Mouse (Mus musculus) midbrain, embryonic 13.5 days (tissue): ENCODE results near the gene Atf7. TPM values are rescaled to one million over a fixed set of nuclear protein-coding genes. Genes with fewer than 3 reads are reported as not detected.

Experiments
- ATAC-seq: fragments of 200-750 bp; cut with Nextera tagmentation; 2 replicates; pipeline ENCODE4 v1.8.0; 2017; ENCODE audit warnings: mild to moderate bottlenecking, moderate TSS enrichment, moderate library complexity
- H3K27ac ChIP-seq: fragments of 300-500 bp; sonication (generic); 2 replicates; pipeline ENCODE4 v1.5.1; 2015; ENCODE audit warnings: inconsistent platforms, mild to moderate bottlenecking, moderate library complexity
- H3K27me3 ChIP-seq: fragments of 300-500 bp; sonication (generic); 2 replicates; pipeline ENCODE4 v1.6.1; 2015; ENCODE audit warnings: mild to moderate bottlenecking, inconsistent platforms
- H3K36me3 ChIP-seq: fragments of 300-500 bp; sonication (generic); 2 replicates; pipeline ENCODE4 v1.6.1; 2015; ENCODE audit warnings: mild to moderate bottlenecking, inconsistent platforms
- H3K4me1 ChIP-seq: fragments of 300-500 bp; sonication (generic); replicated peaks from 2 replicates; pipeline ENCODE4 v1.6.1; 2015; ENCODE audit warnings: inconsistent platforms
- H3K4me2 ChIP-seq: fragments of 300-500 bp; sonication (generic); replicated peaks from 2 replicates; pipeline ENCODE4 v1.6.1; 2015; ENCODE audit warnings: moderate library complexity, mild to moderate bottlenecking, inconsistent platforms
- H3K4me3 ChIP-seq: fragments of 300-500 bp; sonication (generic); replicated peaks from 2 replicates; pipeline ENCODE4 v1.5.1; 2015; ENCODE audit warnings: mild to moderate bottlenecking, inconsistent platforms
- H3K9ac ChIP-seq: fragments of 300-500 bp; sonication (generic); replicated peaks from 2 replicates; pipeline ENCODE4 v1.6.1; 2015; ENCODE audit warnings: mild to moderate bottlenecking, inconsistent platforms
- H3K9me3 ChIP-seq: fragments of 300-500 bp; sonication (generic); 2 replicates; pipeline ENCODE4 v1.6.1; 2016; ENCODE audit warnings: mild to moderate bottlenecking, inconsistent platforms
- WGBS: fragments of 180-500 bp; shearing (Covaris S2); methylation state at CpG from one replicate; pipeline ENCODE4 v1.1.7; 2015; 5-methylcytosine and 5-hydroxymethylcytosine counted together
- polyA plus RNA-seq: library from polyadenylated mRNA; unstranded; fragments of >200 nt; fragmentation: Nextera tagmentation; extraction: Ambion mirVana; gene quantifications from 2 replicates; pipeline ENCODE4 v1.2.1, GENCODE M21; 2015

Gene Atf7
- polyA plus RNA-seq, 1 experiment from 2014 or later, result 22.1 TPM

DNA sequence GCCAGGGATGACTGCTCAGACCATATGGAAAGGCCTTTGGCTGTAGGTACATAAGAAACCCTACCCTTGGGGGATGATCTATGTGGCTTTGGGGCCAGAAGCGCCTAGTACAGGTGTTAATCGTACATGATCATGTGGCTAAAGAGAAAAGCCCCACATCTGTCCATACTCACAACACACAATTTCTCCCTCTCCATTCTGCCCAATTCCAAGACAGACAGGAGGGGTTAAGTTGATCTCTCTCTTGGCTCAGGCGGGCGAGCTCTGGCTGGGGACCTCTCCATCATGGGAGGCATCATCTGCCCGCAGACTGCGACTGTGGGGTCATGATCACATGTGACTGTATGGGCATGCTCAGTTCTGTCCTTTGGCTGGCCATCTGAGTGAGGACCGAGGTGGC is 91.3 kb downstream of the Atf7 start:
- Histone ChIP-seq H3K4me3 (no peak overlapping the region), H3K4me2 (no peak overlapping the region), H3K27ac (no peak overlapping the region), H3K4me1 (no peaks in the 10 kb centered on the region), H3K9ac (no peak overlapping the region), H3K9me3 (no peaks in the 10 kb centered on the region), H3K36me3 (peaks cover 61% of the 10 kb centered on the region), H3K27me3 (no peaks in the 10 kb centered on the region)
- 90% methylated on average over 7 of the region's 7 CpGs for WGBS
- ATAC-seq, result no peak

- H3K27ac ChIP-seq, result no peak overlapping the region
- H3K9ac ChIP-seq, result no peak overlapping the region
- 89% methylated on average over 3 of the region's 3 CpGs for WGBS
- no peaks in the 10 kb centered on the region for H3K9me3 ChIP-seq
- H3K36me3 ChIP-seq, result peaks cover 69% of the 10 kb centered on the region
- no peak overlapping the region for H3K4me3 ChIP-seq
- H3K4me2 ChIP-seq, result no peak overlapping the region
- no peaks in the 10 kb centered on the region for H3K4me1 ChIP-seq
- no peaks in the 10 kb centered on the region for H3K27me3 ChIP-seq
- no peak for ATAC-seq
Observed at GRCm38 (mm10) chr15:102532106-102532900, 93.0 kb downstream of the Atf7 start.

- 89% methylated on average over 4 of the region's 4 CpGs for WGBS
- H3K27me3 ChIP-seq, result no peaks in the 10 kb centered on the region
- peaks cover 66% of the 10 kb centered on the region for H3K36me3 ChIP-seq
- no peak overlapping the region for H3K4me3 ChIP-seq
- H3K4me1 ChIP-seq, result no peaks in the 10 kb centered on the region
- ATAC-seq, result no peak
- no peak overlapping the region for H3K27ac ChIP-seq
- no peaks in the 10 kb centered on the region for H3K9me3 ChIP-seq
- H3K9ac ChIP-seq, result no peak overlapping the region
- H3K4me2 ChIP-seq, result no peak overlapping the region
Observed at GRCm38 (mm10) chr15:102531586-102531985, 93.7 kb downstream of the Atf7 start.

DNA sequence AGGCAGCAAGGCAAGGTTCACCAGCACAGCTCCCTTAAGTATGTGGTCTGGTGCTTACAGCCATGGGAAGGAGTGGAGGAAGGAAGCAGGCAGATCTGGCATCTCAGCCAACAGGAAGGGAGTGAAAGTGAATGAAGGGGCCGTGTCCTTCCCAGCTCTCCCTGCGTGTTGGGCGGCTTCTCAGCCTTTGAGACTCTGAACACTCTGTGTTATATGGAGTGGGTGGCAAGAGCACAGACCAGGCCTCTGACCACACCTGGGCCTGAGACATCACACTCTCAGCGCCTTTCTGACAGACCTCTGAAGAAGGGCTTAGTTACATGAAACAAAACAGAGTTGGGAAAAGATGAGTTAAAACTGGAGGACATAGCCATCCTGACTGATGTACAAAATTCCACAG is 94.7 kb downstream of the Atf7 start:
- Histone ChIP-seq H3K4me1 (no peaks in the 10 kb centered on the region), H3K27me3 (no peaks in the 10 kb centered on the region), H3K4me3 (no peak overlapping the region), H3K4me2 (no peak overlapping the region), H3K27ac (no peak overlapping the region), H3K9me3 (no peaks in the 10 kb centered on the region), H3K9ac (no peak overlapping the region), H3K36me3 (peaks cover 64% of the 10 kb centered on the region)
- no peak for ATAC-seq
- 89% methylated on average over 4 of the region's 4 CpGs for WGBS

DNA sequence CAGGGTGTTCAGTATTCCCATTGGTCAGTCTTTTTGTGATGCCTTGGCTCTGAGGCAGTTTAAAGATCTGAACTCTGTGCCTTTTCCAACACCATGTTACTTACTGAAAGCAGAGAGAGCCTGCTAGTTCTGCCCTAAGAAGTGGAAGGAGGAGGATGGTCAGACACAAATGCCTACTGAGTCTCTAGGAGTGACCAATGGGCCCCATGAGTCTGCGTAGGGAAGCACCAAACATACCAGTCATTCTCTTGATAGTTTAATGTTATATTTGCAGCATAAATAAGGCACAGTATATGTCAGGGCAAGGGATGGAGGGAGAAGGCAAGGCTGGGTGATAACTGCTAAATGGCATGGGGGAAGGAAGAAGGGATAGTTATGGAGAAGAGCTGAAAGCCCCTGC is 96.9 kb downstream of the Atf7 start:
- H3K4me2 ChIP-seq, result no peak overlapping the region
- WGBS, result 96% methylated on average over 1 of the region's 1 CpGs
- no peaks in the 10 kb centered on the region for H3K4me1 ChIP-seq
- H3K9ac ChIP-seq, result no peak overlapping the region
- H3K36me3 ChIP-seq, result peaks cover 67% of the 10 kb centered on the region
- no peaks in the 10 kb centered on the region for H3K27me3 ChIP-seq
- H3K9me3 ChIP-seq, result no peaks in the 10 kb centered on the region
- no peak overlapping the region for H3K27ac ChIP-seq
- H3K4me3 ChIP-seq, result no peak overlapping the region
- no peak for ATAC-seq

DNA sequence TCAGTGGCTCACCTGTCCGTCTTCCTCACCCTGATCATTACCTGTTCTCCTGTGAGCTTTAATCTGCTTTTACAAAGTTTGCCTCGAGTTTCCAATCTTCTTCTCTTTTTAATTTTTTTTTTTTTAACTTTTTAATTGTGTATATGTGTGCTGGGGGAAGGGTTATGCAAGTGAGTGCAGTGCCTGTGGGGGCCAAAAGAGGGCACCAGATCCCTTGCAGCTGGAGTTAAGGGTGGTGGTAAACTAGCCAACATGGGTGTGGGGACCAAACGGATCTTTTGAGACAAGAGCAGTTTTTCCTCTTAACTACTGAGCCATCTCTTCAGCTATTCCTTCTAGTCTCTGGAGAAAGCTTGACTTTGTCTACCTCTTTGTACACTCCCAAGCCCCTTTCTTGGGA is 97.3 kb downstream of the Atf7 start:
- Histone ChIP-seq H3K9me3 (no peaks in the 10 kb centered on the region), H3K9ac (no peak overlapping the region), H3K4me2 (no peak overlapping the region), H3K27me3 (no peaks in the 10 kb centered on the region), H3K4me3 (no peak overlapping the region), H3K4me1 (no peaks in the 10 kb centered on the region), H3K36me3 (peaks cover 64% of the 10 kb centered on the region), H3K27ac (no peak overlapping the region)
- ATAC-seq, result no peak
- 72% methylated on average over 3 of the region's 3 CpGs for WGBS

- Histone ChIP-seq H3K4me3 (no peak overlapping the region), H3K27ac (no peak overlapping the region), H3K9me3 (no peaks in the 10 kb centered on the region), H3K36me3 (peaks cover 74% of the 10 kb centered on the region), H3K4me1 (no peaks in the 10 kb centered on the region), H3K27me3 (no peaks in the 10 kb centered on the region), H3K9ac (no peak overlapping the region), H3K4me2 (no peak overlapping the region)
- WGBS, result 88% methylated on average over 6 of the region's 6 CpGs
- no peak for ATAC-seq
Observed at GRCm38 (mm10) chr15:102526111-102527002, 98.9 kb downstream of the Atf7 start.

DNA sequence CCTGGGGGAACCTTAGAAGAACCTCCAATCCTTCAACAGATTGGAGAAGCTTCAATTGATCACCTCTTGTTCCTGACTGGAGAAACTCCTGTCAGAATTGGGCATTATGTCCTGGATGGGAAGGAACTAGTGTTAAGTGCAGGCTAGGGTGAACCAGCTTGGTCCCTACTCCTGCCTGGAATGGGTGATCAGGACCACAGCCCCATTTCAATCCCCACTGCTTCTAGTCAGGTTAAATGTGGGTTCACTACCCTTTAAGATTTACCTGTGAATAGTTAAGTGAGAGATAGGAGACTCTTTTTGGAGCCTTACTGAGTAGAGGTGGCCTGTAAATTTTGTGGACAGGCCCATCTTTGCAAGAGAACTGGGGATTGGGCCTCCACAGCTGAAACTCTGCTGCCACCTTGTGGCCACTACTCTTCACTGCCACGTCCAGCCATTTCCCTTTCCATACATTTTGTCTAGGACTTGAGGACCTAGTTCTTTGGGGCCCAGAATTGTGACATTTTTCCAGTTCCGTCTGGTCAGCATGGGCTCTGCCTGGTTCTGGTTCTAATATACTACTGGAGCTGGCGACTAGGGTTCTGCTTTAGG is 100.3 kb downstream of the Atf7 start, which contains the start of gene Npff:
Gene Npff, minus strand, starts transcription at position 51 of the 594 bp plus-strand sequence.
- Histone ChIP-seq H3K4me3 (no peak within 1 kb of the TSS), H3K36me3 (peaks cover 75% of the 10 kb centered on the region), H3K4me2 (no peak within 1 kb of the TSS), H3K4me1 (0 out of 2 replicates have a peak, but pooled peaks cover 2% of the 10 kb centered on the region), H3K27ac (no peak within 1 kb of the TSS; the same call in 1 of the 2 replicates), H3K9me3 (no peaks in the 10 kb centered on the region), H3K9ac (no peak within 1 kb of the TSS; the same call in 1 of the 2 replicates), H3K27me3 (no peaks in the 10 kb centered on the region)
- ATAC-seq, result no peak
- WGBS, result 7% methylated on average over 3 of the region's 3 CpGs

DNA sequence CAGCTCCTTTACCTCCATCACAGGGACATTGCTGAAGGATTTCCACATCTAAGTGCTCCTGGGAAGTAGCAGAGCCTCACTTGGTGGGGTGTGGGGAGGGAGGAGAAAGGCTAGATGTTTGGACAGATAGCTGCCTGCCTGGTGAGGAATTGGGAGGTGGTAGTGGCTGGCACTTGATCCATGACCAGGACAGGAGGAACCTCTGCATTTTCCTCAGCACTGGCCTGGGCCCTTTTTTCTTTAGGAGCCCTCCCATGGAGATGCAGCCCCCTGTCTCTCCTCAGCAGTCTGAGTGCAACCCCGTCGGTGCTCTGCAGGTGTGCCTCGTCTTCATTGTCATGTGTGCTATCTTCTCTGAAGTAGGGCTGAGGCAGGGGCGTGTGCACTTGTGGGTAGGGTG is 103.8 kb downstream of the Atf7 start:
- H3K4me2 ChIP-seq, result no peak overlapping the region
- peaks cover 20% of the 10 kb centered on the region for H3K4me1 ChIP-seq
- ATAC-seq, result no peak
- 81% methylated on average over 4 of the region's 4 CpGs for WGBS
- H3K9ac ChIP-seq, result no peak overlapping the region
- peaks cover 46% of the 10 kb centered on the region for H3K36me3 ChIP-seq
- no peaks in the 10 kb centered on the region for H3K27me3 ChIP-seq
- H3K4me3 ChIP-seq, result no peak overlapping the region
- H3K9me3 ChIP-seq, result no peaks in the 10 kb centered on the region
- H3K27ac ChIP-seq, result no peak overlapping the region

GRCm38 (mm10) chr15:102520416-102520815 is 104.8 kb downstream of the Atf7 start:
- Histone ChIP-seq H3K36me3 (peaks cover 40% of the 10 kb centered on the region), H3K27me3 (no peaks in the 10 kb centered on the region), H3K9ac (no peak overlapping the region), H3K4me1 (peaks cover 28% of the 10 kb centered on the region), H3K9me3 (no peaks in the 10 kb centered on the region), H3K4me2 (no peak overlapping the region), H3K27ac (no peak overlapping the region), H3K4me3 (no peak overlapping the region)
- ATAC-seq, result no peak
- WGBS, result 94% methylated on average over 4 of the region's 4 CpGs

- Histone ChIP-seq H3K4me3 (peak overlapping the region; percentile 69), H3K36me3 (peaks cover 37% of the 10 kb centered on the region), H3K4me2 (peak overlapping the region; percentile 79), H3K9me3 (no peaks in the 10 kb centered on the region), H3K4me1 (peaks cover 37% of the 10 kb centered on the region), H3K9ac (peak overlapping the region; percentile 84), H3K27me3 (no peaks in the 10 kb centered on the region), H3K27ac (peak overlapping the region; percentile 99)
- whole genome bisulfite sequencing, result 72% methylated on average over 17 of the region's 17 CpGs
- ATAC-seq, result no peak
Observed at GRCm38 (mm10) chr15:102519211-102520141, 105.8 kb downstream of the Atf7 start.
